Mouse (Mus musculus): ENCODE data around the gene Ms4a3. TPM values are rescaled to one million over a fixed set of nuclear protein-coding genes. Genes with fewer than 3 reads are reported as not detected.

Gene Ms4a3
- total RNA-seq (2015; ENCODE audit: low replicate concordance) (204 and 267 TPM in 2 replicates), total RNA-seq (2017; ENCODE audit: low replicate concordance) (91.2 and 97.0 TPM in 2 replicates)

- ATAC-seq (replicated peaks; ENCODE audit: low FRiP score, poor library complexity, severe bottlenecking): no peak
Measured at GRCm38 (mm10) chr19:11640732-11641131, at the start of gene Ms4a3. Gene Ms4a3 (minus strand): TSS chr19:11640851.

GRCm38 (mm10) chr19:11661562-11661961 is 20.9 kb upstream of the Ms4a3 start:
- no peak for ATAC-seq (replicated peaks; ENCODE audit: low FRiP score, poor library complexity, severe bottlenecking)

GRCm38 (mm10) chr19:11660459-11660858 is 19.8 kb upstream of the Ms4a3 start, which contains the start of gene Oosp2:
Gene Oosp2 (minus strand): TSS chr19:11660559.
- no peak for ATAC-seq (replicated peaks; ENCODE audit: low FRiP score, poor library complexity, severe bottlenecking)

GRCm38 (mm10) chr19:11659142-11659541 is 18.5 kb upstream of the Ms4a3 start:
- no peak for ATAC-seq (replicated peaks; ENCODE audit: low FRiP score, poor library complexity, severe bottlenecking)

GRCm38 (mm10) chr19:11649564-11649963 is 8.9 kb upstream of the Ms4a3 start:
- ATAC-seq (replicated peaks; ENCODE audit: low FRiP score, poor library complexity, severe bottlenecking): no peak

GRCm38 (mm10) chr19:11646166-11646565 is 5.5 kb upstream of the Ms4a3 start:
- no peak for ATAC-seq (replicated peaks; ENCODE audit: low FRiP score, poor library complexity, severe bottlenecking)

- no peak for ATAC-seq (replicated peaks; ENCODE audit: low FRiP score, poor library complexity, severe bottlenecking)
Measured at GRCm38 (mm10) chr19:11639038-11639437, 1.6 kb downstream of the Ms4a3 start.

GRCm38 (mm10) chr19:11635572-11635971 is 5.1 kb downstream of the Ms4a3 start:
- ATAC-seq (replicated peaks; ENCODE audit: low FRiP score, poor library complexity, severe bottlenecking): no peak

GRCm38 (mm10) chr19:11634330-11634729 is 6.3 kb downstream of the Ms4a3 start:
- ATAC-seq (replicated peaks; ENCODE audit: low FRiP score, poor library complexity, severe bottlenecking): no peak

GRCm38 (mm10) chr19:11633732-11634131 is 6.9 kb downstream of the Ms4a3 start:
- no peak for ATAC-seq (replicated peaks; ENCODE audit: low FRiP score, poor library complexity, severe bottlenecking)

- ATAC-seq (replicated peaks; ENCODE audit: low FRiP score, poor library complexity, severe bottlenecking): no peak
Measured at GRCm38 (mm10) chr19:11625231-11625630, 15.4 kb downstream of the Ms4a3 start.

GRCm38 (mm10) chr19:11624800-11625199 is 15.9 kb downstream of the Ms4a3 start:
- no peak for ATAC-seq (replicated peaks; ENCODE audit: low FRiP score, poor library complexity, severe bottlenecking)

- ATAC-seq (replicated peaks; ENCODE audit: low FRiP score, poor library complexity, severe bottlenecking): no peak
Measured at GRCm38 (mm10) chr19:11623551-11623950, 17.1 kb downstream of the Ms4a3 start, which contains the start of gene Ms4a2. Gene Ms4a2 (minus strand): TSS chr19:11623719.

GRCm38 (mm10) chr19:11617983-11618382 is 22.7 kb downstream of the Ms4a3 start:
- ATAC-seq (replicated peaks; ENCODE audit: low FRiP score, poor library complexity, severe bottlenecking): no peak

GRCm38 (mm10) chr19:11614805-11615204 is 25.8 kb downstream of the Ms4a3 start:
- no peak for ATAC-seq (replicated peaks; ENCODE audit: low FRiP score, poor library complexity, severe bottlenecking)

GRCm38 (mm10) chr19:11613776-11614443 is 26.7 kb downstream of the Ms4a3 start:
- ATAC-seq (replicated peaks; ENCODE audit: low FRiP score, poor library complexity, severe bottlenecking): no peak

- no peak for ATAC-seq (replicated peaks; ENCODE audit: low FRiP score, poor library complexity, severe bottlenecking)
Measured at GRCm38 (mm10) chr19:11613084-11613483, 27.6 kb downstream of the Ms4a3 start.

GRCm38 (mm10) chr19:11612293-11612692 is 28.4 kb downstream of the Ms4a3 start:
- no peak for ATAC-seq (replicated peaks; ENCODE audit: low FRiP score, poor library complexity, severe bottlenecking)

- ATAC-seq (replicated peaks; ENCODE audit: low FRiP score, poor library complexity, severe bottlenecking): no peak
Measured at GRCm38 (mm10) chr19:11611541-11611945, 29.1 kb downstream of the Ms4a3 start.

- no peak for ATAC-seq (replicated peaks; ENCODE audit: low FRiP score, poor library complexity, severe bottlenecking)
Measured at GRCm38 (mm10) chr19:11608172-11608571, 32.5 kb downstream of the Ms4a3 start.

GRCm38 (mm10) chr19:11604603-11605002 is 36.0 kb downstream of the Ms4a3 start, which contains the start of gene Ms4a6d:
Gene Ms4a6d (minus strand): TSS chr19:11604849.
- no peak for ATAC-seq (replicated peaks; ENCODE audit: low FRiP score, poor library complexity, severe bottlenecking)

GRCm38 (mm10) chr19:11602026-11602425 is 38.6 kb downstream of the Ms4a3 start:
- no peak for ATAC-seq (replicated peaks; ENCODE audit: low FRiP score, poor library complexity, severe bottlenecking)
